Mouse (Mus musculus) hindlimb bud, embryonic 11.5 days (tissue): ENCODE data around the gene Eif2b3.

Experiments
- DNase-seq: peaks from one replicate; pipeline ENCODE4 v3.0.0-alpha.2; 2012; ENCODE audit warnings: low read depth, low spot score; ENCODE audit errors: extremely low spot score

Eif2b3 gene

DNA sequence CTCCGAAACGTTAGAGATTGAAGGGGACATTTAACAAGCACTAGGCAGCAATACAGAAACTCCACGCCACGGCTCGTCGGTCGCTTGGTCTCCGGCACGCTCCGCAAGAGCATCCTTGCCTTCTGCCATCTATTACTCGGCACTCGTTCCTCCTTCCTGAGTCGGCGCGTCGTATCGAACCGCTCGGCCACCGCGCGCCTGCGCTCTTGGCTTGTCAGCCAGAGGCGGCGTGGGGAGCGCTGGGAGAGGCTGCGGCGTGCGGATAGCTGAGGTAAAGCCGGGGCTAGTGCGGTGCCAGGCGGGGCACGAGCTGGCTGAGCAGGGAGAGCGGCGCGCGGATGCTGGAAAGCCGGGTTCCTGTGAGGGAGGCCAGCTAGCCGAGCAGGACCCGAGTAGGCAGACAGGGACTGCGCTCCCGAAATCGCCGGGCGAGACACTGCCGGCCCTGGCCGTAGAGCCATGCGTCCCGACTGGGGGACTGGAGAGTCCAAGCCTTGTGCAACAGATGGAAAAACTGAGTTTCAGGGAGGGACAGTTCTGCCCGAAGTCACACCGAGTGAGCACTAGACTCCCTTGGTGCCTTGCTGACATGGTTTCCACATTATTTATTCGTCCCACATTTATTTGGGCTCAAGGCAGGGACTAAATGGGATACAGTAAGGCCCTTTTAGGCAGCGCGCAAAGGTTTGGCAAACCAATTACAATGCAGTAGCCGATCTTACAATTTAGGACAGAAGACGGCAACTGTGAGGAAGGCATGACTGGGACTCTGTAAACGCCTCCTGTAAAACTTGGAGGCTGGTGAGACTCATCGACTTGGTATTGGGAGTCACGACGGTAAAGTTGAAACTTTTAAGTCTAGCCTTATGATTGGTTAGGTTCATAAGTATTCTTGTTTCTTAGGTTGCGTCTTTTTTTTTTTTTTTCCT is at the start of gene Eif2b3:
TSS of gene Eif2b3 (plus strand) at position 197 of the 929 bp plus-strand sequence.
- DNase-seq: no peak

DNA sequence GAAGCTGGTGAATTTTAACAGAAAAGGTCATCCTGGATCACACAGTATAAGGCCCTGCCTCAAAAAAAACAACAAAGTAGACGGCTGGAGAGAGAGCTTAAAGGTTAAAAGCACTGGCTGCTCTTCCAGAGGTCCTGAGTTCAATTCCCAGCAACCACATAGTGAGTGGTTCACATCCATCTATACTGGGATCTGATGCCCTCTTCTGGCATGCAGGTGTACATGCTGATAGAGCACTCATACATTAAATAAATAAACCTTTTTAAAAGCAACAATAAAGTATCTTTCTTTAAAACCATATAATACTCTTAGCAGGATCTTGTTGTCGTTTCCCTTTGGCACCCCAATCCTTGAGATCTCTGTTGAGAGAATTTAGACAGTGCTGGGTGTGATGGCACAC is 42.7 kb upstream of the Eif2b3 start:
- DNase-seq: no peak

- DNase-seq: no peak
Observed at GRCm38 (mm10) chr4:116985681-116986080, 33.5 kb upstream of the Eif2b3 start.

GRCm38 (mm10) chr4:116986400-116987121 is 32.6 kb upstream of the Eif2b3 start:
- no peak for DNase-seq

GRCm38 (mm10) chr4:116987122-116987456 is 32.1 kb upstream of the Eif2b3 start:
- no peak for DNase-seq

- DNase-seq: no peak
Observed at GRCm38 (mm10) chr4:116989731-116990130, 29.5 kb upstream of the Eif2b3 start.

- peak; percentile 54 for DNase-seq
Observed at GRCm38 (mm10) chr4:116991366-116991765, 27.8 kb upstream of the Eif2b3 start.

DNA sequence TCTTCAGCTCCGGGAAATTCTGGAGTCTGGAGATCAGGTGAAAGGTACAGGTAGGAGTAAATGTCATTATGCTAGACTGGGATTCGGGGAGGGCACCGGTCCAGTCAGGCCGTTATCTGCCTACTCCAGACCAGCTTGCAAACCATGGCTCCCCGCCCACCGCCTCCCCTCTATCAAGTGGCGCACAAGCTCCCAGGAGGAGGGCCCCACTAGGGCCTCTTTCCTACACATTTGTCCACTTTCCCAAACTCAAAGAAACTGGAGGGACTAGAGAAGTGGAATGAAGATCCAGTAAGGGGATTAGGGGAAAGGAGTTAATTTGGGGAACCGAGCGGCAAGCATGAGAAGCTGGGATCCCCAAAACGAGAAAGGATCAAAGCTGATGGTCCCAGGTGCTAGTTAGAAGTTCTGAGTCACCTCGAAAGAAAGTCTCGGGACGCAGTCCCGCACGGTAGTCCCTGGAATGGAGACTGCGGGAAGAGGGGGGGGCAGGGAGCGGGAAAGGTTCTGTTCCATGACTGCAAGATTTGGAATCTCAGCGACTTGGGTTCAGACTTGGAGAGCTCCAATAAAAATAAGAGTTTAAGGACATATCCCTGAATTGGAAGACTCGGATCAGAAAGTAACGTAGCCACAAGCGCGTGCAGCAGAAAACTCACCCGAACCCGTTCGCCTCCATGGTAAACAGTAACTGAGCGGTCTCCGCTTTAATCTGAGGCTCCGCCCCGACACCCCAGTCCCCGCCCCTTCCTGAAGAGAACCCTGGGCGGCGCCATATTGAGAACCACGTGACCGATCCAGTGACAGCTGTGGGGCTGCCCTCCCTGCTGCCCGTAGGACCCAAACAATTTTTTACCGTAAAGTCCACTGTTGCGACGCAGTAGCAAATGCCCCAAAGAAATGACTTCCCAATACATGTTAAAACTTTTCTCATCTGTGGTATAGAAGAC is 25.3 kb upstream of the Eif2b3 start, which contains the start of gene Urod:
TSS of gene Urod (minus strand) at position 742 of the 950 bp plus-strand sequence.
- DNase-seq: peak; percentile 82

DNA sequence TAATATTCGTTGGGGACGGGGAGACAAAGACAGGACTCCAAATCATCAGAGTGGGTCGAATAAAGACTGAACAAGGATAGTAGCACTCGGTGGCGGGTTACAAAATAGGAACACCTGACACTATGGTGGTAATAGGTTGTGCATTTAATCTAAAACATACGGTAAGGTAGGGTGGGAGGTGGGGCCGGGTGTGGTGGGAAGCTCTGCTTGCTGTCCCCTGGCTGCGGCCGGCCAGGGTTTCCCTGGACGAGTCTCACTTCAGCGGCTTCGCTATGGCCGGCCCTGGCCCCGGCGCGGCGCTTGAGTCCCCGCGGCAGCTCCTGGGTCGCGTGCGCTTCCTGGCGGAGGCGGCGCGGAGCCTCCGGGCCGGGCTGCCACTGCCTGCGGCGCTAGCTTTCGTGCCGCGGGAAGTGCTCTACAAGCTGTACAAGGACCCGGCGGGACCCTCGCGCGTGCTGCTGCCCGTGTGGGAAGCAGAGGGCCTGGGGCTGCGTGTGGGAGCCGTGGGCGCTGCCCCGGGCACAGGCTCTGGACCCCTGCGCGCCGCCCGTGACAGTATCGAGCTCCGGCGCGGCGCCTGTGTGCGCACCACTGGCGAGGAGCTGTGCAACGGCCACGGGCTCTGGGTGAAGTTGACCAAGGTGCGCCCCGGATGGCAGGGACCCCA is 23.9 kb upstream of the Eif2b3 start, which contains the start of gene Hectd3:
TSS of gene Hectd3 (plus strand) at position 187 of the 667 bp plus-strand sequence.
- DNase-seq: peak; percentile 30

- no peak for DNase-seq
Observed at GRCm38 (mm10) chr4:116995798-116996135, 23.4 kb upstream of the Eif2b3 start.

DNA sequence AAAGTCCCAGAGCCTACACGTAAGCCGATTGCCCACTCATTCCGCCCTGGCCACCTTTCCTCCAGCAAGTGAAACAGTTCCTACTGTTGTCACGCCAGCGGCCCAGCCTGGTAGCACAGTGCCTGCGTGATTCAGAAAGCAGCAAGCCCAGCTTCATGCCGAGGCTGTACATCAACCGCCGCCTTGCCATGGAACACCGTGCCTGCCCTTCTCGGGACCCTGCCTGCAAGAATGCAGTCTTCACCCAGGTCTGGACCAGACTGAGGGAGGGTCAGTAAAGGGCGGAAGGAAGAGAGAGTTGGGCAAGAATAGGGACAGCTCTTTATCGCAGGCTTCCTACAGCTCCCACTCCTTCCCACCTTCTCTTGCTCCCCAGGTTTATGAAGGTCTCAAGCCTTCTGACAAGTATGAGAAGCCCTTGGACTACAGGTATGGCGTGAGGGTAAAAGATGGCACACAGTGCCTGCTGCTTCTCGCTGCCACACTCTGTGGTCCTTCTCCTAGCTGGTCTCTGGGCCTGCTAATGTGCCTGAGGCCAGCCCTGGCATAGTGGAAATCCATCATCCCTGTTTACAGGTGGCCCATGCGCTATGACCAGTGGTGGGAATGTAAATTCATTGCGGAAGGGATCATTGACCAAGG is 19.6 kb upstream of the Eif2b3 start:
- no peak for DNase-seq

DNA sequence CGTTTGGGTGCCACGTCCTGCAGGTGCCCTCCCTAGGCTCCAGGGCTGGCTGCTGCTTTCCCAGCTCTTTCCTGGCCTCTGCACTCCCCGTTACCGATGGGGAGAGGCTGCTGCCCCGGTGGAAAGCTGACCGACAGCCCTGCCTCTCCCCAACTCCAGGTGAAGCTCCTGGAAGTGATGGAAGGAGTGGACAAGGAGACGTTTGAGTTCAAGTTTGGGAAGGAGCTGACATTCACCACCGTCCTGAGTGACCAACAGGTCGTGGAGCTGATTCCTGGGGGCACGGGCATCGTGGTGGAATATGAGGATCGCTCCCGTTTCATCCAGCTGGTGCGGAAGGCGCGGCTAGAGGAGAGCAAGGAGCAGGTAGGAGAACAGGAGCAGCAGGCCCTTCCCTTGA is 17.2 kb upstream of the Eif2b3 start:
- no peak for DNase-seq

DNA sequence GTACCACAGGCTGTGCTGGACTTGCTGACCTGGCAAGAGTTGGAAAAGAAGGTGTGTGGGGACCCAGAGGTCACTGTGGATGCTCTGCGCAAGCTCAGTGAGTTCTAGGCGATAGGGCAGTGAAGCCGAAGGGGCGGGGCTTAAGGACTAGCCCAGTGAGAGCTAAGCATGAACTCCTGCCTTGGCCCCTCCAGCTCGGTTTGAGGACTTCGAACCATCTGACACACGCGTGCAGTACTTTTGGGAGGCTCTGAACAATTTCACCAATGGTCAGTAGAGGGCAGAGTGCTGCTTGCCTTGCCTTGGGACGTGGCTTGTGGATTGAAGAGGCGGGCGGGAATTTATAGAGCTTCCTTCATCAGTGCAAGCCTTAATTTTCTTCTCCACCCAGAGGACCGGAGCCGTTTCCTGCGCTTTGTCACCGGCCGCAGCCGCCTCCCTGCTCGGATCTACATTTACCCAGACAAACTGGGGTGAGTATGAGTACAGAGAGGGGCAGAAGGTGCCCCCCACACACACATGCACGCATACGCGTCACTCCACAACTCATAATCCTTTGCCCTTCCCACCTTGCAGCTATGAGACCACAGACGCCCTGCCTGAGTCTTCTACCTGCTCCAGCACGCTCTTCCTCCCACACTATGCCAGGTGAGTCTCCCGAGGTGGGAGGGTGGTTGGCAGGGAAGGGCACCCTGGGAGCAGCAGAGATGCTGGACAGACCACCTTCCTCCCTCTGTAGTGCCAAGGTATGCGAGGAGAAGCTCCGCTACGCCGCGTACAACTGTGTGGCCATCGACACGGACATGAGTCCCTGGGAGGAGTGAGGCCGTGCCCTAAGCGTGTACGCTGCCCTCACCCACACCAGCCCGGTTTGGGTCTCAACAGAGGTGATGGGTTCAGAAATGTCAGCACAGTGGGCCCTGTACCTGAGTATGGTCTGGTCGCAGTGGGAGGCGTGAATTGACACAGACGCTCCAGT is 16.4 kb upstream of the Eif2b3 start:
- DNase-seq: peak; percentile 56

DNA sequence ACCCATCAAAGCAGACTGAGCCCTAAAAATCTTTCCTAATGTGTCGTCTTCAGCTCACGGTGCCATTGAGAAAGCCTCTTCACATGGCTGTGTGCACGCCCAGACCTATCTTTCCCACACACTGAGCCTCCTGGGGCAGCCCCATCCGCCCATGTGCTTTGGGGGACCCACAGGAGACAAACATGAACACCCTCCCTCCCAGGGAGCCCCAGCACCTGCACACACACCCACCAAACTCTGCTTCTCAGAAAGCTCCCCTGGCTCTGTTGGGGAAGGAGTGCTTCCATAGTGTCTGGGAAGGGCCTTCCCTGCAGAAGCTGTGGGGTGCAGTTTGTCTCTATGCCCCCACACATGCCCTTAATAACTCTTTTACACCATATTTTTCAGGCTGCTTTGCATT is 14.6 kb upstream of the Eif2b3 start:
- no peak for DNase-seq

DNA sequence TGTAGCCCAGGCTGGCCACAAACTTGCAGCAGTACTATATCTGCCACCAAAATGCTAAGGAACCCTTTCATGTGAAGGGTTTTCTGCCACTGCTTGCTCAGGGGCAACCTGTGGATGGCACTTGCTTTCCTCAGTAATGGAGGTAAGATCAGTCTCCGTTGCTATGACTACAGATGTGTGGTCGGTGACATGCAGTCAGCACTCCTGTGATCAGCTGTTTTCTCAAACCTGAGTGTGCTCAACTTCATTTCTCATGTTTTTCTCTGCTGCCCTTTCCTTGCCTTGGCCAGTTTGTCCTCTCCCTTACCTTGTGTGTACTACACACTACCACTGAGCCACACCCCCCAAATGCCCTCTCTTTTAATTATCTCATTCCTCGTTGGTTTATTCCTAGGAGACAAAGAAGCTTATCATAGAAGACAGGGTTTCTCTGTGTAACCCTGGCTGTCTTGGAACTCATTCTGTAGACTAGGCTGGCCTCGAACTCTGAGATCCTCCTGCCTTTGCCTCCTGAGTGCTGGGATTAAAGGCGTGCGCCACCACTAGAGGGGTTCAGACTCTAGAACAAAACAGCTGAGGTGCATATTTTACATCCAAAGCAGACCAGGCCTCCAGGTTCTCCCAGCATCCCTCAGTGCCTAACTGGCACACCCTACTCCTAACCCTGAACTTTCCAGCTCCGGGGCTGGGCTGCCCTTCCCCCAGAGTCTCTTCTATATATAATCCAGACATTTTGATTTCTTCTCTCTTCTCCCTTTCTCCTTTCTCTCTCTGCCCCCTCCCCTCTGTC is 13.4 kb upstream of the Eif2b3 start:
- DNase-seq: no peak

- no peak for DNase-seq
Observed at GRCm38 (mm10) chr4:117007058-117007457, 12.1 kb upstream of the Eif2b3 start.

DNA sequence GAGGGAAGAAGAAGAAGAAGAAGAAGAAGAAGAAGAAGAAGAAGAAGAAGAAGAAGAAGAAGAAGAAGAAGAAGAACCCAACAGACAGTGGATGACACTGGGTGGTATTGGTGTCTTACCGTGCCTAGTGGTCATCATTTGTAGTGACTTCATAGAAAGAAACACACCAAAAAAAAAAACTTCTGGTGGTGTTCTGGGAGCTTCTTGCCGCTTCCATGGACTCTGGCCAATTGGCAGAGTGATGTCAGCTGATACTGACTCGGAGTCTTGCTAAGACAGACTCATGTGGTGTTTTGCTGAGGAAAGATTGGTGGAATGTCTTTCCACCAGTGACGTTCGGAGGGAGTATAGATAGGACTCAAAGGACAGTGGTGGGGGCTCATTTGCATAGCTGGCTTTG is 9.0 kb upstream of the Eif2b3 start:
- DNase-seq: no peak

- DNase-seq: no peak
Observed at GRCm38 (mm10) chr4:117013596-117013995, 5.6 kb upstream of the Eif2b3 start.
